Mouse (Mus musculus) liver, adult 2 months (tissue): ENCODE measurements at regions not wholly inside any gene's neighbourhood (a gene's known extent, or its start where the extent isn't known, plus 50 kb on each side); places are given as distances from the start of the nearest gene placed in this dataset.

Experiments used
- CTCF ChIP-seq: fragments of 200-500 bp; IDR thresholded peaks from 2 replicates; pipeline ENCODE4 v1.5.1; 2011; ENCODE audit warnings: low read depth, low read length, control low read depth
- POLR2A ChIP-seq: fragments of 200-500 bp; IDR thresholded peaks from 2 replicates; pipeline ENCODE4 v1.6.1; 2011; ENCODE audit warnings: low read length, control low read depth; ENCODE audit not compliant: insufficient read depth; ENCODE audit errors: extremely low read depth

GRCm38 (mm10) chr4:47845239-47845638, 199.7 kb upstream of the Nr4a3 start:
- TF ChIP-seq CTCF = no peak
- TF ChIP-seq POLR2A = no peak
